Mouse (Mus musculus) forebrain, embryonic 15.5 days (tissue): ENCODE results near the gene Mup11. TPM values are rescaled to one million over a fixed set of nuclear protein-coding genes. Genes with fewer than 3 reads are reported as not detected.
"Not testable (repeated sequence)": the region's sequence is repeated elsewhere in the genome, so short reads cannot be mapped to it uniquely, and the experiment has no call there.

Source experiments
- ATAC-seq: fragments of 200-750 bp; cut with Nextera tagmentation; replicated peaks from 2 replicates; pipeline ENCODE4 v1.8.0; 2017; ENCODE audit warnings: mild to moderate bottlenecking, moderate TSS enrichment, moderate library complexity
- H3K27ac ChIP-seq: fragments of 300-500 bp; sonication (generic); replicated peaks from 2 replicates; pipeline ENCODE4 v1.5.1; 2015; ENCODE audit warnings: mild to moderate bottlenecking, inconsistent platforms
- H3K27me3 ChIP-seq: fragments of 300-500 bp; sonication (generic); 2 replicates; pipeline ENCODE4 v1.6.1; 2015; ENCODE audit warnings: inconsistent platforms
- H3K36me3 ChIP-seq: fragments of 300-500 bp; sonication (generic); 2 replicates; pipeline ENCODE4 v1.6.1; 2015; ENCODE audit warnings: mild to moderate bottlenecking, inconsistent platforms
- H3K4me1 ChIP-seq: fragments of 300-500 bp; sonication (generic); 2 replicates; pipeline ENCODE4 v1.6.1; 2015; ENCODE audit warnings: inconsistent platforms
- H3K4me2 ChIP-seq: fragments of 300-500 bp; sonication (generic); replicated peaks from 2 replicates; pipeline ENCODE4 v1.6.1; 2015; ENCODE audit warnings: mild to moderate bottlenecking, inconsistent platforms
- H3K4me3 ChIP-seq: fragments of 300-500 bp; sonication (generic); 2 replicates; pipeline ENCODE4 v1.5.1; 2015; ENCODE audit warnings: mild to moderate bottlenecking, inconsistent platforms
- H3K9ac ChIP-seq: fragments of 300-500 bp; sonication (generic); replicated peaks from 2 replicates; pipeline ENCODE4 v1.6.1; 2015; ENCODE audit warnings: mild to moderate bottlenecking, inconsistent platforms
- H3K9me3 ChIP-seq: fragments of 300-500 bp; sonication (generic); 2 replicates; pipeline ENCODE4 v1.6.1; 2016; ENCODE audit warnings: inconsistent platforms
- WGBS: fragments of 180-500 bp; shearing (Covaris S2); methylation state at CpG from one replicate; pipeline ENCODE4 v1.1.7; 2015; ENCODE audit warnings: mixed read lengths; 5-methylcytosine and 5-hydroxymethylcytosine counted together
- polyA plus RNA-seq: library from polyadenylated mRNA; unstranded; fragments of >200 nt; fragmentation: Nextera tagmentation; extraction: Ambion mirVana; gene quantifications from 2 replicates; pipeline ENCODE4 v1.2.1, GENCODE M21; 2015

The Mup11 gene
- polyA plus RNA-seq: not detected in 2 replicates

GRCm38 (mm10) chr4:60662311-60662710, at the start of gene Mup11:
Mup11 (minus strand) TSS chr4:60662411.
- 95% methylated on average over 5 of the region's 5 CpGs for WGBS
- not testable (repeated sequence) for ATAC-seq, H3K36me3 ChIP-seq, H3K27ac ChIP-seq, H3K9me3 ChIP-seq, H3K9ac ChIP-seq, H3K4me1 ChIP-seq, H3K4me2 ChIP-seq, H3K4me3 ChIP-seq, H3K27me3 ChIP-seq

Other genes starting within 250 kb of the Mup11 start
- gene Mup9, start 240.5 kb downstream of the Mup11 start, polyA plus RNA-seq: not detected in 2 replicates
- not detected in 2 replicates for gene Mup1, start 160.5 kb downstream of the Mup11 start, polyA plus RNA-seq
- not detected in 2 replicates for gene Mup10, start 80.2 kb downstream of the Mup11 start, polyA plus RNA-seq
- gene Mup12, start 78.9 kb upstream of the Mup11 start, polyA plus RNA-seq: not detected in 2 replicates
- not detected in 2 replicates for gene Mup22, start 159.1 kb upstream of the Mup11 start, polyA plus RNA-seq